Mouse (Mus musculus): Measurements from ENCODE around the gene Olfr324. TPM values are rescaled to one million over a fixed set of nuclear protein-coding genes. Genes with fewer than 3 reads are reported as not detected.

Olfr324 gene
- polyA plus RNA-seq, 1 experiment from 2014 or later: not detected

DNA sequence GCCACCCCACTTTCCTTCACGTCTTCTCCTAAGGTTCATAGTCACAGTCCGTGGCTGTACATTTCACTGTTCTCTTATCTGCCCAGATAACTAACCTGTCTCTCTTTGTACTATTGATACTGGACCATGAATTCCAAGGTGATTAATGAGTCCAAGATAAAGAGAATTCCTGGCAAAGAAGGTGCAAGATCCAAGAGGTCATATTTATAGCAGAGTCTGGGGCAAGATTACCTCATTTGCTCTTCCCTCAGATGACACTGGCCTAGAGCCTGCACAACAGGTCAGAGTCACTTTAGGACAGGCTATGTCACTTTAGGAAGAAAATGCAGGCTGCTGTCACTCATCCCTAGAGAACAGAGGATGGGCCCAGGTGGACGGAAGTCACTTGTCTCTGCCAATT is 10.3 kb downstream of the Olfr324 start:
- 91% methylated on average over 3 of the region's 3 CpGs for WGBS

DNA sequence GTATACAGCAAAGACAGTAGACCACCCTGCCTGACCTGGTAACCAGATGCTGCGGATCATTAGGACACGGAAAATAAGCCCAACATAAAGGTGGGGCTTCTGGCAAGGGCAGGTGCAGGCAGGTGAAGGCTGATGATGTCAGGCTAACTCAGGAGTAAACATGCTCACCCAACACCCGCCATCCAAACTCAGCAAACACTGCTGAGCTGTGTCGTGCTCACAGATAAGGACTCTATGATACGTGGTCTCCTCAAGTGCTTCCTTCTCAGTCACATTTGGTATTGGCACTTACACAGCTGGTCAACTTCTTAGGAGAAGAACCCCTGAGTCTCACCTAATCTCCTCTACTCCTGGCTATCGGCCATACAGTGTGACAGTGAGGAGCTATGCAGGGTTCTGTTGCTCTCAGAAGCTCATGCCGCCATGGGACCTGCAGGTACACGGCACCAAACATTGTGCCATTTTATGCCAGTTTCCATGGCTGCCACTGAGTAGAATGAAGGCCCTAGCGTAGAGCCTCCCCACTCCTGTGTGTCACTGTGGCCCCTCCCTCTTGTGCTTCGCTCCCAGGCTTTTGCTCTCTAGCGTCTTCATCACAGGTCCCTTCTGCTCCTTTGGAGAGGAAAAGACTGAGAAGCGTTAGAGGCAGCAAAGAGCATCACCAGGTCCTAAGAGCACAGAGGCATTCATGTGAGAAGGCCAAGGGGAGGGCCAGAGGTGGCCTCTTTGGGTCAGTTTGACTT is 11.4 kb downstream of the Olfr324 start:
- no peaks in the 10 kb centered on the region for H3K9me3 ChIP-seq
- no peaks in the 10 kb centered on the region for H3K27me3 ChIP-seq (replicated peaks)
- no peak overlapping the region for H3K9ac ChIP-seq
- H3K4me1 ChIP-seq: no peaks in the 10 kb centered on the region
- ATAC-seq (ENCODE audit: low FRiP score, low read depth): no peak
- WGBS: 89% methylated on average over 12 of the region's 12 CpGs
- H3K27ac ChIP-seq: no peak overlapping the region
- no peaks in the 10 kb centered on the region for H3K36me3 ChIP-seq
- no peak overlapping the region for H3K4me3 ChIP-seq
- H3K4me2 ChIP-seq (replicated peaks): no peak overlapping the region

More for the DNA sequence above, 10.3 kb downstream of the Olfr324 start:
- Histone ChIP-seq H3K4me2 (replicated peaks) (no peak overlapping the region), H3K27ac (no peak overlapping the region), H3K4me1 (no peaks in the 10 kb centered on the region), H3K27me3 (replicated peaks) (no peaks in the 10 kb centered on the region), H3K9ac (no peak overlapping the region), H3K4me3 (no peak overlapping the region), H3K9me3 (no peaks in the 10 kb centered on the region), H3K36me3 (no peaks in the 10 kb centered on the region)
- no peak for ATAC-seq (ENCODE audit: low FRiP score, low read depth)

- 83% methylated on average over 6 of the region's 6 CpGs for WGBS
- no peak overlapping the region for H3K9ac ChIP-seq
- ATAC-seq (ENCODE audit: low FRiP score, low read depth): no peak
Observed at GRCm38 (mm10) chr11:58607030-58607429, 12.1 kb downstream of the Olfr324 start.

GRCm38 (mm10) chr11:58613359-58613758 is 18.4 kb downstream of the Olfr324 start:
- Histone ChIP-seq H3K27me3 (replicated peaks) (no peaks in the 10 kb centered on the region), H3K9ac (no peak overlapping the region), H3K36me3 (no peaks in the 10 kb centered on the region), H3K4me2 (replicated peaks) (no peak overlapping the region), H3K4me1 (no peaks in the 10 kb centered on the region), H3K27ac (no peak overlapping the region), H3K4me3 (no peak overlapping the region), H3K9me3 (no peaks in the 10 kb centered on the region)
- ATAC-seq (ENCODE audit: low FRiP score, low read depth): no peak
- WGBS: 63% methylated on average over 3 of the region's 3 CpGs

More at GRCm38 (mm10) chr11:58607030-58607429, 12.1 kb downstream of the Olfr324 start:
- H3K36me3 ChIP-seq: no peaks in the 10 kb centered on the region
- no peak overlapping the region for H3K4me3 ChIP-seq
- H3K4me2 ChIP-seq (replicated peaks): no peak overlapping the region
- H3K27me3 ChIP-seq (replicated peaks): no peaks in the 10 kb centered on the region
- no peak overlapping the region for H3K27ac ChIP-seq
- H3K4me1 ChIP-seq: no peaks in the 10 kb centered on the region
- H3K9me3 ChIP-seq: no peaks in the 10 kb centered on the region

- no peak for ATAC-seq (ENCODE audit: low FRiP score, low read depth)
Observed at GRCm38 (mm10) chr11:58614526-58614925, 19.6 kb downstream of the Olfr324 start.

GRCm38 (mm10) chr11:58615975-58616374 is 21.1 kb downstream of the Olfr324 start, which contains the start of gene 2210407C18Rik:
TSS of gene 2210407C18Rik (minus strand) at chr11:58616075.
- Histone ChIP-seq H3K36me3 (no peaks in the 10 kb centered on the region), H3K9ac (no peak within 1 kb of the TSS), H3K27ac (no peak within 1 kb of the TSS), H3K4me2 (replicated peaks) (no peak within 1 kb of the TSS), H3K27me3 (replicated peaks) (no peaks in the 10 kb centered on the region), H3K4me3 (no peak within 1 kb of the TSS), H3K4me1 (no peaks in the 10 kb centered on the region), H3K9me3 (no peaks in the 10 kb centered on the region)
- ATAC-seq (ENCODE audit: low FRiP score, low read depth): no peak
- 93% methylated on average over 4 of the region's 4 CpGs for WGBS

More at GRCm38 (mm10) chr11:58614526-58614925, 19.6 kb downstream of the Olfr324 start:
- Histone ChIP-seq H3K9ac (no peak overlapping the region), H3K4me2 (replicated peaks) (no peak overlapping the region), H3K27me3 (replicated peaks) (no peaks in the 10 kb centered on the region), H3K27ac (no peak overlapping the region), H3K36me3 (no peaks in the 10 kb centered on the region), H3K4me1 (no peaks in the 10 kb centered on the region), H3K9me3 (no peaks in the 10 kb centered on the region), H3K4me3 (no peak overlapping the region)

GRCm38 (mm10) chr11:58618369-58618768 is 23.5 kb downstream of the Olfr324 start:
- H3K36me3 ChIP-seq: no peaks in the 10 kb centered on the region
- no peak overlapping the region for H3K4me3 ChIP-seq
- WGBS: 78% methylated on average over 3 of the region's 3 CpGs
- H3K9ac ChIP-seq: no peak overlapping the region
- no peak overlapping the region for H3K4me2 ChIP-seq (replicated peaks)
- no peaks in the 10 kb centered on the region for H3K9me3 ChIP-seq
- no peaks in the 10 kb centered on the region for H3K4me1 ChIP-seq
- ATAC-seq (ENCODE audit: low FRiP score, low read depth): no peak
- H3K27me3 ChIP-seq (replicated peaks): no peaks in the 10 kb centered on the region
- no peak overlapping the region for H3K27ac ChIP-seq

- Histone ChIP-seq H3K4me2 (replicated peaks) (no peak overlapping the region), H3K4me3 (no peak overlapping the region), H3K27ac (no peak overlapping the region), H3K27me3 (replicated peaks) (no peaks in the 10 kb centered on the region), H3K9me3 (no peaks in the 10 kb centered on the region), H3K9ac (no peak overlapping the region), H3K36me3 (no peaks in the 10 kb centered on the region), H3K4me1 (no peaks in the 10 kb centered on the region)
- no peak for ATAC-seq (ENCODE audit: low FRiP score, low read depth)
- WGBS: 75% methylated on average over 6 of the region's 6 CpGs
Observed at GRCm38 (mm10) chr11:58618793-58619192, 23.9 kb downstream of the Olfr324 start.

- H3K9me3 ChIP-seq: no peaks in the 10 kb centered on the region
Observed at GRCm38 (mm10) chr11:58626146-58626545, 31.2 kb downstream of the Olfr324 start.

GRCm38 (mm10) chr11:58630401-58630800 is 35.5 kb downstream of the Olfr324 start, which contains the start of gene Olfr323:
TSS of gene Olfr323 (minus strand) at chr11:58630501.
- H3K27me3 ChIP-seq (replicated peaks): no peaks in the 10 kb centered on the region
- H3K27ac ChIP-seq: no peak within 1 kb of the TSS
- H3K4me1 ChIP-seq: no peaks in the 10 kb centered on the region
- H3K4me2 ChIP-seq (replicated peaks): no peak within 1 kb of the TSS
- no peaks in the 10 kb centered on the region for H3K9me3 ChIP-seq
- no peak within 1 kb of the TSS for H3K9ac ChIP-seq
- 83% methylated on average over 5 of the region's 5 CpGs for WGBS
- no peak within 1 kb of the TSS for H3K4me3 ChIP-seq
- no peak for ATAC-seq (ENCODE audit: low FRiP score, low read depth)
- no peaks in the 10 kb centered on the region for H3K36me3 ChIP-seq

More at GRCm38 (mm10) chr11:58626146-58626545, 31.2 kb downstream of the Olfr324 start:
- no peak overlapping the region for H3K9ac ChIP-seq
- H3K4me2 ChIP-seq (replicated peaks): no peak overlapping the region
- H3K27ac ChIP-seq: no peak overlapping the region
- 52% methylated on average over 4 of the region's 4 CpGs for WGBS
- no peaks in the 10 kb centered on the region for H3K27me3 ChIP-seq (replicated peaks)
- no peak overlapping the region for H3K4me3 ChIP-seq
- no peaks in the 10 kb centered on the region for H3K36me3 ChIP-seq
- ATAC-seq (ENCODE audit: low FRiP score, low read depth): no peak
- H3K4me1 ChIP-seq: no peaks in the 10 kb centered on the region

DNA sequence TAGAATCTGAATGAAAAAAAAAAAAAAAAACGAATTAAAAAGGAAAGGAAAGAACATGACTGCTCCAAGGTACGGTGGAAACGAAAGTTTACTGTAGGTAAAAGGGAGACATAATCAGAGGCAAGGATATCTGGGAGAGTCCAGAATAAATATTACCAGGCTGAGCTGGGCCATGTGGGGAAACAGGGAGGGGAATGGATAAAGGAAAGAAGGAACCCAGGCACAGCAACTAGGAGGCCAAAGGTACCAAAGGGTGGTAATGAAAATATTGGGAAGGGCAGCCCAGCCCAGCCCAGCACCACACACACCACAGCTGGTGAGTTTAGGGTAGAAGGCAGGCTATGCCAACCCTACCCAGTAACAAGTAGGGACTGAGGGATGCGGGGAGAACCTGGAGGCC is 40.0 kb downstream of the Olfr324 start:
- Histone ChIP-seq H3K36me3 (no peaks in the 10 kb centered on the region), H3K27ac (no peak overlapping the region), H3K9me3 (no peaks in the 10 kb centered on the region), H3K27me3 (replicated peaks) (no peaks in the 10 kb centered on the region; the same call in 1 of the 2 replicates), H3K9ac (no peak overlapping the region), H3K4me3 (no peak overlapping the region), H3K4me1 (no peaks in the 10 kb centered on the region), H3K4me2 (replicated peaks) (no peak overlapping the region)
- WGBS: 57% methylated on average over 4 of the region's 4 CpGs
- no peak for ATAC-seq (ENCODE audit: low FRiP score, low read depth)

DNA sequence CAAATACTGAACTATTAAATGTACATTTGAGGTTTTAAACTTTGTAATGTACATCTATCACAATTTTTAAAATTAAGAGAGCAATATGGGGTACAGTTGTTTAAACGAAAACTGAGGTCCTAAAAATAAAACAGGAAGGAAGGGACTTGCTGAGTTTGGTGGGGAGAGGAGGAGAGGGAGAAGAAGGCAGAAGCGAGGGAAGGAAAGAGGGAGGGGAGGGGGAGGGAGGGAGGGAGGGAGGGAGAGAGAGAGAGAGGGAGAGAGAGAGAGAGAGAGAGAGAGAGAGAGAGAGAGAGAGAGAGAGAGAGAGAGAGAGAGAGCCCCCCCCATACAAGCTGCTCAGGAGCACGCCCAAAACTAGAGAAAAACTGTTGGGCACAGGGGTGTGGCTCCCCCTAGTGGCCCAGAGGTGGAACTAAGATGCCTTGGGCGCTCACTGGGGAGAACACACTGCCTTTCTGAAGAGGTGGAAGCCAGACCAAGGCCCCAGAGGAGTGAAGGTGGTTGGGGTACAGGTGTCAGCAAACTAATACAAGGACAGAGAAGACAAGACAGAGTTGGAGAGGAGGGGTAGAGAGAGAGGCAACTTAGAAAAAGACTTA is 41.6 kb downstream of the Olfr324 start:
- Histone ChIP-seq H3K4me3 (no peak overlapping the region), H3K4me1 (peaks cover 9% of the 10 kb centered on the region), H3K36me3 (no peaks in the 10 kb centered on the region), H3K9ac (no peak overlapping the region), H3K27ac (no peak overlapping the region), H3K4me2 (replicated peaks) (no peak overlapping the region), H3K27me3 (replicated peaks) (peaks cover 10% of the 10 kb centered on the region), H3K9me3 (no peaks in the 10 kb centered on the region)
- ATAC-seq (ENCODE audit: low FRiP score, low read depth): 0 out of 2 replicates have a peak, but pooled peaks have one; percentile 33
- 33% methylated on average over 4 of the region's 4 CpGs for WGBS
